Mouse (Mus musculus): ENCODE results near the gene Stn1.
A peak's percentile ranks its signal among the peaks of the same experiment; 100 is the strongest.
"Not testable (repeated sequence)": the region's sequence is repeated elsewhere in the genome, so short reads cannot be mapped to it uniquely, and the experiment has no call there.

The Stn1 gene

GRCm38 (mm10) chr19:47537300-47537792 lies at the start of gene Stn1:
Stn1 (minus strand) TSS chr19:47537507.
- no peak for DNase-seq (ENCODE audit: low spot score)

- DNase-seq (ENCODE audit: low spot score): no peak
Observed at GRCm38 (mm10) chr19:47587009-47587408, 49.7 kb upstream of the Stn1 start.

GRCm38 (mm10) chr19:47585772-47586171 lies 48.5 kb upstream of the Stn1 start:
- DNase-seq (ENCODE audit: low spot score): no peak

- no peak for DNase-seq (ENCODE audit: low spot score)
Observed at GRCm38 (mm10) chr19:47579788-47580631, 42.7 kb upstream of the Stn1 start.

- peak; percentile 52 for DNase-seq (ENCODE audit: low spot score)
Observed at GRCm38 (mm10) chr19:47579225-47579787, 42.0 kb upstream of the Stn1 start, which contains the start of gene Slk. Slk (plus strand) TSS chr19:47579678.

- DNase-seq (ENCODE audit: low spot score): no peak
Observed at GRCm38 (mm10) chr19:47578581-47579224, 41.4 kb upstream of the Stn1 start.

- no peak for DNase-seq (ENCODE audit: low spot score)
Observed at GRCm38 (mm10) chr19:47573718-47574117, 36.4 kb upstream of the Stn1 start.

GRCm38 (mm10) chr19:47571981-47572380 lies 34.7 kb upstream of the Stn1 start:
- DNase-seq (ENCODE audit: low spot score): not testable (repeated sequence)

- DNase-seq (ENCODE audit: low spot score): no peak
Observed at GRCm38 (mm10) chr19:47570042-47570441, 32.7 kb upstream of the Stn1 start.

GRCm38 (mm10) chr19:47565994-47566393 lies 28.7 kb upstream of the Stn1 start:
- DNase-seq (ENCODE audit: low spot score): no peak

GRCm38 (mm10) chr19:47565031-47565654 lies 27.8 kb upstream of the Stn1 start:
- no peak for DNase-seq (ENCODE audit: low spot score)

- DNase-seq (ENCODE audit: low spot score): no peak
Observed at GRCm38 (mm10) chr19:47563715-47564114, 26.4 kb upstream of the Stn1 start.

GRCm38 (mm10) chr19:47561996-47562441 lies 24.7 kb upstream of the Stn1 start:
- DNase-seq (ENCODE audit: low spot score): no peak

- DNase-seq (ENCODE audit: low spot score): no peak
Observed at GRCm38 (mm10) chr19:47560544-47561161, 23.3 kb upstream of the Stn1 start.

GRCm38 (mm10) chr19:47559751-47560512 lies 22.6 kb upstream of the Stn1 start:
- DNase-seq (ENCODE audit: low spot score): no peak

GRCm38 (mm10) chr19:47559145-47559544 lies 21.8 kb upstream of the Stn1 start:
- DNase-seq (ENCODE audit: low spot score): no peak

- DNase-seq (ENCODE audit: low spot score): no peak
Observed at GRCm38 (mm10) chr19:47549584-47549983, 12.3 kb upstream of the Stn1 start.

GRCm38 (mm10) chr19:47549174-47549573 lies 11.9 kb upstream of the Stn1 start:
- no peak for DNase-seq (ENCODE audit: low spot score)

GRCm38 (mm10) chr19:47548432-47549076 lies 11.2 kb upstream of the Stn1 start:
- DNase-seq (ENCODE audit: low spot score): no peak

GRCm38 (mm10) chr19:47545528-47545927 lies 8.2 kb upstream of the Stn1 start:
- DNase-seq (ENCODE audit: low spot score): no peak

- no peak for DNase-seq (ENCODE audit: low spot score)
Observed at GRCm38 (mm10) chr19:47545055-47545454, 7.7 kb upstream of the Stn1 start.

Measured in layer of hippocampus, adult 9-10 months (tissue).